Mouse (Mus musculus) cerebellum, adult (tissue): ENCODE data around the gene Sh3gl1.
"Not testable (repeated sequence)": the region's sequence is repeated elsewhere in the genome, so short reads cannot be mapped to it uniquely, and the experiment has no call there.

Source experiments
- ATAC-seq: cut with Nextera tagmentation; 2 replicates; pipeline ENCODE4 v1.9.2; 2017; ENCODE audit warnings: mild to moderate bottlenecking, moderate library complexity, mixed read lengths; ENCODE audit not compliant: insufficient number of reproducible peaks, low FRiP score, low TSS enrichment

The Sh3gl1 gene

GRCm38 (mm10) chr17:56036176-56036900, at the start of gene Sh3gl1:
Sh3gl1 (minus strand) TSS chr17:56036635.
- peak; percentile 82 for ATAC-seq

GRCm38 (mm10) chr17:56080781-56081585, 44.5 kb upstream of the Sh3gl1 start:
- no peak for ATAC-seq

- no peak for ATAC-seq
These were observed 43.5 kb upstream of the Sh3gl1 start for GRCm38 (mm10) chr17:56079921-56080320.

- ATAC-seq = peak; percentile 82
These were observed 42.7 kb upstream of the Sh3gl1 start, which contains the start of gene Hdgfl2 for GRCm38 (mm10) chr17:56078880-56079795. Hdgfl2 (plus strand) TSS chr17:56079634.

- not testable (repeated sequence) for ATAC-seq
These were observed 41.9 kb upstream of the Sh3gl1 start for GRCm38 (mm10) chr17:56078361-56078760.

GRCm38 (mm10) chr17:56077523-56077922, 41.1 kb upstream of the Sh3gl1 start:
- ATAC-seq = no peak

GRCm38 (mm10) chr17:56074827-56075208, 38.4 kb upstream of the Sh3gl1 start, which contains the start of gene Ubxn6:
Ubxn6 (minus strand) TSS chr17:56075028.
- ATAC-seq = peak; percentile 34

GRCm38 (mm10) chr17:56074097-56074826, 37.8 kb upstream of the Sh3gl1 start:
- ATAC-seq = no peak; the same call in 1 of the 2 replicates

GRCm38 (mm10) chr17:56072243-56072642, 35.8 kb upstream of the Sh3gl1 start:
- ATAC-seq = no peak

GRCm38 (mm10) chr17:56071126-56071525, 34.7 kb upstream of the Sh3gl1 start:
- ATAC-seq = no peak

GRCm38 (mm10) chr17:56069066-56069465, 32.6 kb upstream of the Sh3gl1 start:
- no peak for ATAC-seq

- ATAC-seq = no peak
These were observed 30.0 kb upstream of the Sh3gl1 start for GRCm38 (mm10) chr17:56066451-56066850.

GRCm38 (mm10) chr17:56065715-56066114, 29.3 kb upstream of the Sh3gl1 start:
- not testable (repeated sequence) for ATAC-seq

- no peak for ATAC-seq
These were observed 25.6 kb upstream of the Sh3gl1 start for GRCm38 (mm10) chr17:56062081-56062480.

- ATAC-seq = peak; percentile 80; the same call in 1 of the 2 replicates
These were observed 21.1 kb upstream of the Sh3gl1 start for GRCm38 (mm10) chr17:56057381-56058120.

- ATAC-seq = no peak
These were observed 19.7 kb upstream of the Sh3gl1 start for GRCm38 (mm10) chr17:56055945-56056678.

GRCm38 (mm10) chr17:56054938-56055337, 18.5 kb upstream of the Sh3gl1 start:
- no peak for ATAC-seq

- ATAC-seq = no peak
These were observed 14.9 kb upstream of the Sh3gl1 start for GRCm38 (mm10) chr17:56051369-56051768.
